Mouse (Mus musculus) C2C12 (cell line): ENCODE data around the gene Cenpb. TPM values are rescaled to one million over a fixed set of nuclear protein-coding genes. Genes with fewer than 3 reads are reported as not detected.

Experiments used
- H3K27me3 ChIP-seq: one replicate; pipeline ENCODE4 v1.6.1; 2011; ENCODE audit not compliant: control insufficient read depth, insufficient read depth, insufficient read length
- H3K36me3 ChIP-seq: one replicate; pipeline ENCODE4 v1.6.1; 2011; ENCODE audit not compliant: control insufficient read depth, insufficient read depth
- H3K4me3 ChIP-seq: one replicate; pipeline ENCODE4 v1.5.1; 2011; ENCODE audit warnings: mild to moderate bottlenecking, control low read depth; ENCODE audit not compliant: poor library complexity, insufficient read depth, severe bottlenecking
- H3K79me2 ChIP-seq: one replicate; pipeline ENCODE4 v1.6.1; 2011; ENCODE audit not compliant: control insufficient read depth, insufficient read depth
- H3K79me3 ChIP-seq: one replicate; pipeline ENCODE4 v1.6.1; 2011; ENCODE audit warnings: low read depth, control low read depth
- H3ac ChIP-seq: one replicate; pipeline ENCODE3; 2011; ENCODE audit warnings: low read depth; ENCODE audit not compliant: control insufficient read depth, insufficient read length
- CEBPB ChIP-seq: IDR thresholded peaks from one replicate; pipeline ENCODE4 v1.6.1; 2011; ENCODE audit warnings: low read depth, mild to moderate bottlenecking, control low read depth, moderate library complexity
- CTCF ChIP-seq: IDR thresholded peaks from one replicate; pipeline ENCODE4 v1.5.1; 2011; ENCODE audit not compliant: control insufficient read depth, insufficient read depth, insufficient read length
- FOSL1 ChIP-seq: IDR thresholded peaks from one replicate; pipeline ENCODE4 v1.8.0; 2011; ENCODE audit warnings: mild to moderate bottlenecking, low read length; ENCODE audit not compliant: poor library complexity, insufficient read depth, severe bottlenecking
- MAX ChIP-seq: IDR thresholded peaks from one replicate; pipeline ENCODE4 v1.6.1; 2011; ENCODE audit warnings: mild to moderate bottlenecking, control low read depth
- MYOD1 ChIP-seq: IDR thresholded peaks from one replicate; pipeline ENCODE4 v1.6.1; 2011; ENCODE audit warnings: low read depth; ENCODE audit not compliant: control insufficient read depth, insufficient read length
- MYOG ChIP-seq: IDR thresholded peaks from one replicate; pipeline ENCODE4 v1.6.1; 2011; ENCODE audit not compliant: control insufficient read depth, insufficient read length; ENCODE audit errors: extremely low read depth
- USF1 ChIP-seq: IDR thresholded peaks from one replicate; pipeline ENCODE4 v1.6.1; 2011; ENCODE audit warnings: low read depth, mild to moderate bottlenecking, control low read depth, moderate library complexity
- polyA plus RNA-seq: library from polyadenylated mRNA; unstranded; fragments of >200 nt; fragmentation: generic; extraction: Trizol; gene quantifications from one replicate; pipeline ENCODE4 v1.2.1, GENCODE M21; 2012; ENCODE audit warnings: missing spikeins

Gene Cenpb
- polyA plus RNA-seq, 1 experiment: 168 TPM

DNA sequence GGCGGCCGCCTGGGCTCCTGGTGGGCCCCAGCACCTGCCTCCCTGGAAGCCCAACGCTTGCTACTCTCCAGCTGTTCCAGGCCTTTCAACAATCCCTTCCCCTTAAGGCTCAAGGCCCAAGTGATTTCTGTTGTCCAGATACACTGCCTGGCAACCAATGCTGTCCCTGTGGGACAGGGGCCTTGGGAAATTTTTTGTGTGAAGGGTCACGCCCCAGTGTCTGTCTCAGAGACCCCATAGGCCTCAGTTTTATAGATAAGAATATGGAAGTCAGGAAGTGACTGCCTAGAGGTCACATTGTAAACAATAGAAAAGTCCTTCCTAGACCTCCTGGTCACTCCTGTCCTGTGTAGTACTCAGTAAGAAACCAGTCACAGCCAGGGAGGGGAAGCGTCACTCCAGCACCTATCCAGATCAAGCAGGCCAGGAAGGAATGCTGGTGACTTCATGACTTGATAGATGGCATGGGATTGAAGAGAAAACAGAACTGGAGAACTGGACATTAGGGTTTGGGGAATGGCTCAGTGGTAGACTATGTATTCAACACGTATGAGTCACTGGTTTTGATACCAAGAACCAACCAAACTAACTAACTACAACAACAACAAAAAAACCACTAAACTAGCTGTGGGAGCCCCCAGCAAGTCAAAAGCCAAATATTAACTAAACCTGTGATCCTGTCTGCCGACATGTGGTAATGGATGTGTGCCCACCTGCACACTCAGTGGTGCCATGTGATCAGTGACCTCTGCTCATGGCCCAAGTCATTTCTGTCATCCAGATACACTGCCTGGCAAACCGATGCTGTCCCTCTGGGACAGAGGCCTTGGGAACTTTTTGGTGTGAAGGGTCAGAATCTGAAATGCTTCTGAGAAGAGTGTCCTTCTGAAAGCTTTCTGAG lies 31.3 kb downstream of the Cenpb start:
- Histone ChIP-seq H3K36me3 (peaks cover 78% of the 10 kb centered on the region), H3ac (no peak overlapping the region), H3K79me3 (peaks cover 1% of the 10 kb centered on the region), H3K79me2 (no peaks in the 10 kb centered on the region), H3K27me3 (no peaks in the 10 kb centered on the region), H3K4me3 (no peak overlapping the region)
- TF ChIP-seq CTCF (no peak), FOSL1 (no peak), USF1 (no peak)

DNA sequence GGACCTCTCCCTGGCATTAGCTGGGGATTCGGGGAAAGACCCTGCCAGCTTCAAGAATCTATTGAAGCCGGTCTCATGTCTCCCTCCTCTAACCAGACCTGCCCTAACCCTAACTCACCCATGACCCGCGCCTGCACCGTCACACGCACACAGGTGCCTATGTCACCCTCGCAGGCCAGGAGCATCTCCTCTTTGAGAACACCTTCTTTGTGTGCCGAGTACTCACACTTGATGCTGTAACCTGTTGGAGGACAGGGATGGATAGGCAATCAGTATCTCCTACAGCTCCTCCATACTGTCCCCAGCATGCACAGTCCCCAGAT lies 32.9 kb downstream of the Cenpb start:
- TF ChIP-seq MAX (no peak), USF1 (no peak), CEBPB (no peak), FOSL1 (no peak), MYOD1 (no peak), MYOG (no peak), CTCF (no peak)
- H3K27me3 ChIP-seq: no peaks in the 10 kb centered on the region
- H3K4me3 ChIP-seq: no peak overlapping the region
- no peak overlapping the region for H3ac ChIP-seq
- peaks cover 1% of the 10 kb centered on the region for H3K79me3 ChIP-seq
- H3K36me3 ChIP-seq: peaks cover 70% of the 10 kb centered on the region
- H3K79me2 ChIP-seq: no peaks in the 10 kb centered on the region

- Histone ChIP-seq H3K79me3 (peaks cover 1% of the 10 kb centered on the region), H3K36me3 (peaks cover 64% of the 10 kb centered on the region), H3ac (no peak overlapping the region), H3K27me3 (no peaks in the 10 kb centered on the region), H3K79me2 (no peaks in the 10 kb centered on the region), H3K4me3 (no peak overlapping the region)
- TF ChIP-seq MYOD1: no peak
- TF ChIP-seq CTCF: no peak
- no peak for TF ChIP-seq CEBPB
- no peak for TF ChIP-seq FOSL1
- TF ChIP-seq USF1: no peak
- no peak for TF ChIP-seq MYOG
- TF ChIP-seq MAX: no peak
These were observed 33.4 kb downstream of the Cenpb start for GRCm38 (mm10) chr2:131146193-131147042.

- H3K79me2 ChIP-seq: no peaks in the 10 kb centered on the region
These were observed 34.3 kb downstream of the Cenpb start for GRCm38 (mm10) chr2:131145536-131145935.

DNA sequence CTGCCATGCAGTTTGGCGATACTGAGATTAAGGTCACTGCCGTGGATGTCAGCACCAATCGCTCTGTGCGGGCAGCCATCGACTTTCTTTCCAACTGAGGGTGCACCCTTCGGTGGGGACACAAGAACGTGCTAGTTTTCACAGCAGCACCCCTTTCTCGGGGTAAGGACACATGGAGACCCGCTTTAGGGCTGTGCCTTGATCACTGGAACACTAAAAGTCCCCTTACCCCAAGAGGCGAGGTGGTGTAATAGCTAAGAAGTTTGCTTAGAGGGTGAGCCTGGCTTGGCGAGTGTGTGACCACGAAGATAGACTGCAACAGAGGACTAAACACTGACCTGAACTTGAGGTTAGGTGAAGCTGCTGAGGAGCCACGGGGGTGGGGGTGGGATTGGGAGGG lies 34.7 kb downstream of the Cenpb start:
- no peaks in the 10 kb centered on the region for H3K79me2 ChIP-seq
- H3K4me3 ChIP-seq: no peak overlapping the region
- peaks cover under 1% of the 10 kb centered on the region for H3K79me3 ChIP-seq
- H3ac ChIP-seq: no peak overlapping the region
- peaks cover 52% of the 10 kb centered on the region for H3K36me3 ChIP-seq
- no peak for TF ChIP-seq MYOD1
- no peak for TF ChIP-seq MAX
- no peak for TF ChIP-seq USF1
- TF ChIP-seq CEBPB: no peak
- TF ChIP-seq MYOG: no peak
- no peak for TF ChIP-seq CTCF
- no peak for TF ChIP-seq FOSL1
- no peaks in the 10 kb centered on the region for H3K27me3 ChIP-seq

More at GRCm38 (mm10) chr2:131145536-131145935, 34.3 kb downstream of the Cenpb start:
- H3K4me3 ChIP-seq: no peak overlapping the region
- H3K27me3 ChIP-seq: no peaks in the 10 kb centered on the region
- H3K36me3 ChIP-seq: peaks cover 56% of the 10 kb centered on the region
- no peak overlapping the region for H3ac ChIP-seq
- TF ChIP-seq CTCF (no peak), MYOG (no peak), FOSL1 (no peak), MYOD1 (no peak), CEBPB (no peak), USF1 (no peak), MAX (no peak)
- peaks cover 1% of the 10 kb centered on the region for H3K79me3 ChIP-seq
